Mouse (Mus musculus): ENCODE measurements around the gene Dusp8. TPM values are rescaled to one million over a fixed set of nuclear protein-coding genes. Genes with fewer than 3 reads are reported as not detected.

Gene Dusp8
- polyA plus RNA-seq, 1 experiment, result 2.0 TPM

DNA sequence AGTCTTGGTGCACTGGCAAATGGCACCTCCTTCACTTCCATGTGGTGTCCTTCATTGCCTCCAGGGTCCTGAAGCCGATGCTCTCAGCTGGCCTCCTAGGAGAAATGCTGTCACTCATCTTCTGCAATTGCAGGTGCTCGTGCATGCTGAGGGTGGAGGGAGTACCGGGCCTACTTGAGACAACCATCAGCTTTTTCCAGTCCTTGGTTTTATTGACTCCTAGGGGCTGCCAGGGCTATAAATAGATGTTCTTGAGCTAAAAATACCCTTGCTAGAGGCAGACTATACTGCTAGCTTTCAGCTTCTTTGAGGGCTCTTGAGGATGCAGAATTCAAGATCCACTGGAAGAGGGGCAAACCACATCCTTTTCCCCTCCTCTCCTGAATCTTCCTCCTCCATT lies 18.5 kb downstream of the Dusp8 start:
- no peaks in the 10 kb centered on the region for H3K4me1 ChIP-seq (ENCODE audit: control insufficient read depth, insufficient read depth, low read length)
- no peaks in the 10 kb centered on the region for H3K36me3 ChIP-seq (ENCODE audit: control insufficient read depth, insufficient read depth, low read length, poor library complexity, severe bottlenecking)
- TF ChIP-seq EP300 (IDR thresholded peaks at IDR 0.05; ENCODE audit: insufficient read depth, low read depth, low read length) (no peak), POLR2A (IDR thresholded peaks at IDR 0.05; ENCODE audit: insufficient read depth, low read length) (no peak), CTCF (IDR thresholded peaks at IDR 0.05; ENCODE audit: low read depth, low read length) (no peak)
- H3K27ac ChIP-seq (ENCODE audit: insufficient read depth, low read length), result no peak overlapping the region
- H3K9me3 ChIP-seq (replicated peaks; ENCODE audit: control insufficient read depth, insufficient read depth, low read length, poor library complexity, severe bottlenecking), result no peaks in the 10 kb centered on the region
- no peak overlapping the region for H3K9ac ChIP-seq (ENCODE audit: low read depth, poor library complexity, severe bottlenecking)
- 0 out of 2 replicates have a peak, but pooled peaks cover 1% of the 10 kb centered on the region for H3K27me3 ChIP-seq (ENCODE audit: control insufficient read depth, insufficient read depth, low read length, poor library complexity, severe bottlenecking)
- H3K4me3 ChIP-seq (ENCODE audit: low read depth, low read length), result no peak overlapping the region

DNA sequence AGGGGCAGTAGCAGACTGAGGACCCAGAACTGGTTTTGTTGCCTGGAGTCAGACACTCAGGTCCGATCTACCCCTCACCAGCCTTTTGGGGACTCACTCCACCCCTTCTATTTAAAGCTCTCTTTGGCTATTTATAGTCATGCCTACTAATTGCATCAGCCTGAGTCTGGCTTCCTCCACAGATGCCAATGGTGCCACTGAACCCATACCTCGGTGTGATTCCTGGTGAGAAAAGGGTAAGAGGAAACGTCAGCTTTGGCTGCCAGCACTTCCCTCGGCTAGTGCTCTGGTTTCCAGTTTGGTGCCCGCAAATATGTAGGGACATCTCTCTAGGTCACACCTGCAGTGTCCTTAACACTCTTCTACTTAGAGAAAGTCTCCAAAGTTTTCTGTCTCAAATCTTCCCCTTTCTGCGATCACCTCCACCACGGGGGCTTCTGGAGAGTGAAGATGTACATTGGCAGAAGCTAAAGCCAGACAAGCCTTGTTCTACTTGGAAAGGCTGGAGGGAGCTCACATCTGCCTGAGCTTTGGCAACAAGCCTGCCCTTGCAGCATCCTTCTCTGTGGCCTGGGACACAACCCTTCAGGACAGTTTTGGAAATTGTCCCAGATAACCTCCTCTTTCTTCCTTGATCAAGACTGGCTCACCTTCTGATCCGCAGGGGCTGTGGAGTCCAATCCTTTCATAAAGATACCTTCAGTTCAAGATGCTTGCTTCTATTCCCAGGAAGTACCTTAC lies 21.3 kb downstream of the Dusp8 start:
- Histone ChIP-seq H3K4me1 (ENCODE audit: control insufficient read depth, insufficient read depth, low read length) (peaks cover 2% of the 10 kb centered on the region), H3K27me3 (ENCODE audit: control insufficient read depth, insufficient read depth, low read length, poor library complexity, severe bottlenecking) (no peaks in the 10 kb centered on the region), H3K36me3 (ENCODE audit: control insufficient read depth, insufficient read depth, low read length, poor library complexity, severe bottlenecking) (no peaks in the 10 kb centered on the region), H3K4me3 (ENCODE audit: low read depth, low read length) (no peak overlapping the region), H3K9ac (ENCODE audit: low read depth, poor library complexity, severe bottlenecking) (no peak overlapping the region), H3K9me3 (replicated peaks; ENCODE audit: control insufficient read depth, insufficient read depth, low read length, poor library complexity, severe bottlenecking) (no peaks in the 10 kb centered on the region), H3K27ac (ENCODE audit: insufficient read depth, low read length) (no peak overlapping the region)
- TF ChIP-seq CTCF (IDR thresholded peaks at IDR 0.05; ENCODE audit: low read depth, low read length) (no peak), POLR2A (IDR thresholded peaks at IDR 0.05; ENCODE audit: insufficient read depth, low read length) (no peak), EP300 (IDR thresholded peaks at IDR 0.05; ENCODE audit: insufficient read depth, low read depth, low read length) (no peak)

DNA sequence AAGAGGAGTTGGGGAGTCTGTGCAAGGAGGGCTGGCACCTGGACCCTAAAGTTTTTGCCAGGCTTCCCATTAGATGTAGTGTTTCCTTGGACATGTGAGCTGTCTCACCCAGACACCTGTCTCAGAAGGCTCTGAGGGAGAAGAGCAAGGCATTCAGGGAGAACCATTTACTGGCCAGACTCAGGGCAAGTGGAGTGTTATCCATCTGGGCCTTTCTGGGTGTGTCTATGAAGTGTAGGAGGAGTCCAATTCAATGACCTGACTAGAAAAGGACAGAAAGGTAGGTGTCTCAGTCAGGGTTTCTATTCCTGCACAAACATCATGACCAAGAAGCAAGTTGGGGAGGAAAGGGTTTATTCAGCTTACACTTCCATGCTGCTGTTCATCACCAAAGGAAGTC lies 23.9 kb downstream of the Dusp8 start:
- Histone ChIP-seq H3K27me3 (ENCODE audit: control insufficient read depth, insufficient read depth, low read length, poor library complexity, severe bottlenecking) (no peaks in the 10 kb centered on the region), H3K9me3 (replicated peaks; ENCODE audit: control insufficient read depth, insufficient read depth, low read length, poor library complexity, severe bottlenecking) (no peaks in the 10 kb centered on the region), H3K27ac (ENCODE audit: insufficient read depth, low read length) (no peak overlapping the region), H3K4me1 (ENCODE audit: control insufficient read depth, insufficient read depth, low read length) (peaks cover 2% of the 10 kb centered on the region), H3K4me3 (ENCODE audit: low read depth, low read length) (no peak overlapping the region), H3K9ac (ENCODE audit: low read depth, poor library complexity, severe bottlenecking) (no peak overlapping the region), H3K36me3 (ENCODE audit: control insufficient read depth, insufficient read depth, low read length, poor library complexity, severe bottlenecking) (no peaks in the 10 kb centered on the region)
- TF ChIP-seq CTCF (IDR thresholded peaks at IDR 0.05; ENCODE audit: low read depth, low read length) (no peak), EP300 (IDR thresholded peaks at IDR 0.05; ENCODE audit: insufficient read depth, low read depth, low read length) (no peak), POLR2A (IDR thresholded peaks at IDR 0.05; ENCODE audit: insufficient read depth, low read length) (no peak)

DNA sequence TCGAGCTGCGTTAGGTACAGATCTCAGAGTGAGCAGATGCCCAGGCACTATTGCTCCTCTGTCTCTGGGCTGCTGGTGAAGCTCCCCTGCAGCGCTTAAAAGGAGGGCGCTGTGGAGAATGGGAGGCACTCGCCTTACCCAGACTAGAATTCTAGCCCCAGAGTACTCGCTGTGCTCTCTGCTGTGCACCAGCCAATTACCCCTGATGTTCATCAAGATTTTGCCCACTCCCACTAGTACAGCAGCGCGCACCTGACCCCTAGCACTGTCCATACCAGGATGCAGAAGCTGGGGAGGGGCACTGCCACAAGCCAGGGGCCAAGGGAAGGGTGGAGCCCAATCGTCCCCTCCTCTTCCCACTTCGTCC lies 24.4 kb downstream of the Dusp8 start:
- H3K9me3 ChIP-seq (replicated peaks; ENCODE audit: control insufficient read depth, insufficient read depth, low read length, poor library complexity, severe bottlenecking), result no peaks in the 10 kb centered on the region
- peaks cover 2% of the 10 kb centered on the region for H3K4me1 ChIP-seq (ENCODE audit: control insufficient read depth, insufficient read depth, low read length)
- no peaks in the 10 kb centered on the region for H3K36me3 ChIP-seq (ENCODE audit: control insufficient read depth, insufficient read depth, low read length, poor library complexity, severe bottlenecking)
- H3K27me3 ChIP-seq (ENCODE audit: control insufficient read depth, insufficient read depth, low read length, poor library complexity, severe bottlenecking), result no peaks in the 10 kb centered on the region
- H3K9ac ChIP-seq (ENCODE audit: low read depth, poor library complexity, severe bottlenecking), result no peak overlapping the region
- H3K27ac ChIP-seq (ENCODE audit: insufficient read depth, low read length), result no peak overlapping the region
- no peak for TF ChIP-seq EP300 (IDR thresholded peaks at IDR 0.05; ENCODE audit: insufficient read depth, low read depth, low read length)
- no peak for TF ChIP-seq CTCF (IDR thresholded peaks at IDR 0.05; ENCODE audit: low read depth, low read length)
- no peak for TF ChIP-seq POLR2A (IDR thresholded peaks at IDR 0.05; ENCODE audit: insufficient read depth, low read length)
- 0 out of 2 replicates have a peak overlapping the region, but pooled peaks have one; percentile 32 for H3K4me3 ChIP-seq (ENCODE audit: low read depth, low read length)

DNA sequence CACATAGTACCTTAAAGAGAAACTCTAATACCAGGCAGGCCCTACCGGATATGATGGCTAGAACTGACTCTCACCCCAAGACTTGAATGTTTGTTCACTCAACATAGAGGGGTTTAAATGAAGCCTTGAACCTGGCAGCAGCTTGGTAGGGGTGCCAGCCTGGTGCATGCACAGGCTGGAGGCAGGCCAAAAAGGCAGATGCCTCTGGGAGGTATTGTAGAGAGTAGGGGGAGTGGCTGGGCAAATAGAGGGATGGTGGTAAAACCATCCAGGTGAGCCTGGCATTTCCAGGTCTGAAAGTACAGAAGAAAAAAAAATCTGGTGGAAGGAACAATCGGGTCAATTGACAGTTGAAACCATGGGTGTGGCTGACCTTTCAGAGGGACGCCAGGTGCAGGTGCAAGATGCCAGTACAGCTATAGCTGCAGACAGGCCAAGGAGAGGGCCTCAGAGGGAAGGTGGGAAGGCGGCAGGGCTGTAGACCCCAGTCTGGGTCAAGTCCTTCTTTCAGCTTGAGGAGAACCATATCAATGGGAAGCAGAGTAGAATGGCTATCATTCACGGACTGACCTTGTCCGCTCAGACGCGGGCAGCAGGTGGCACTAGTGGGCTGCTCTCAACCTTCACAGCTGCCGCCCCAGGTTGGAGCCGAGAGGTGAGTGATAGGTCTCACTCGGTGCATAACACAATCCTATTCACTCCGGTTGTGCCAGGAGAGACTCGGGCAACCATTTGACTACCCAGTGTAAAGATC lies 25.0 kb downstream of the Dusp8 start:
- no peak for TF ChIP-seq POLR2A (IDR thresholded peaks at IDR 0.05; ENCODE audit: insufficient read depth, low read length)
- TF ChIP-seq CTCF (IDR thresholded peaks at IDR 0.05; ENCODE audit: low read depth, low read length), result peak; percentile 73
- Histone ChIP-seq H3K27ac (ENCODE audit: insufficient read depth, low read length) (no peak overlapping the region), H3K27me3 (ENCODE audit: control insufficient read depth, insufficient read depth, low read length, poor library complexity, severe bottlenecking) (no peaks in the 10 kb centered on the region), H3K36me3 (ENCODE audit: control insufficient read depth, insufficient read depth, low read length, poor library complexity, severe bottlenecking) (no peaks in the 10 kb centered on the region), H3K4me3 (ENCODE audit: low read depth, low read length) (0 out of 2 replicates have a peak overlapping the region, but pooled peaks have one; percentile 32), H3K4me1 (ENCODE audit: control insufficient read depth, insufficient read depth, low read length) (peaks cover 2% of the 10 kb centered on the region), H3K9me3 (replicated peaks; ENCODE audit: control insufficient read depth, insufficient read depth, low read length, poor library complexity, severe bottlenecking) (no peaks in the 10 kb centered on the region), H3K9ac (ENCODE audit: low read depth, poor library complexity, severe bottlenecking) (no peak overlapping the region)

DNA sequence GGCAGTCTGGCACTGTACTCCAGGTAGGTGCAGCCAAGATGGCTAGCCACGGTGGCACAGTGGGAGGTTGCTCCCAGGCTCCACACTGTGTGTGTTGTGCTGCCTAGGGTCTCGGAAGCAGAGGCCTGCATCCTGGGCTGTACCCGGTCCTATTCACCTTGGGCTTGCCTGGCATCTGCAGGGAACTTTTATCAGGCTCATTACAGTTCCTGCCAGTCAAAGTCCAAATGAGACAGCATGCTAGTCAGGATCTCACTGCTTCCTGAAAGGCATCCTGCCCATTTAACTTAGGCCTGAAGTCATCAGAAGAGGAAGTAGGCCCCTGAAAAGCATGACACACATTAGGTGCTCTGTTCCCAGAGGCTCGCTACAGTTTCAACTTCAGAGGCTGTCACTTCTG lies 27.2 kb downstream of the Dusp8 start:
- Histone ChIP-seq H3K9me3 (replicated peaks; ENCODE audit: control insufficient read depth, insufficient read depth, low read length, poor library complexity, severe bottlenecking) (no peaks in the 10 kb centered on the region), H3K36me3 (ENCODE audit: control insufficient read depth, insufficient read depth, low read length, poor library complexity, severe bottlenecking) (no peaks in the 10 kb centered on the region), H3K4me1 (ENCODE audit: control insufficient read depth, insufficient read depth, low read length) (peaks cover 2% of the 10 kb centered on the region), H3K27ac (ENCODE audit: insufficient read depth, low read length) (no peak overlapping the region), H3K27me3 (ENCODE audit: control insufficient read depth, insufficient read depth, low read length, poor library complexity, severe bottlenecking) (no peaks in the 10 kb centered on the region), H3K4me3 (ENCODE audit: low read depth, low read length) (no peak overlapping the region), H3K9ac (ENCODE audit: low read depth, poor library complexity, severe bottlenecking) (no peak overlapping the region)
- TF ChIP-seq POLR2A (IDR thresholded peaks at IDR 0.05; ENCODE audit: insufficient read depth, low read length) (no peak), EP300 (IDR thresholded peaks at IDR 0.05; ENCODE audit: insufficient read depth, low read depth, low read length) (no peak), CTCF (IDR thresholded peaks at IDR 0.05; ENCODE audit: low read depth, low read length) (no peak)

Data from ES-Bruce4 (cell line).